Mouse (Mus musculus) lung, postnatal 0 days (tissue): ENCODE measurements around the gene Ablim1.

Source experiments
- CTCF ChIP-seq: IDR thresholded peaks from 2 replicates; pipeline ENCODE4 v1.5.1; 2016; ENCODE audit warnings: antibody characterized with exemption, mild to moderate bottlenecking
- EP300 ChIP-seq: IDR thresholded peaks from 2 replicates; pipeline ENCODE4 v1.6.1; 2016; ENCODE audit warnings: antibody characterized with exemption, mild to moderate bottlenecking, control low read depth

- TF ChIP-seq CTCF (no peak), EP300 (no peak)
Measured at GRCm38 (mm10) chr19:57049592-57050090, 265.1 kb downstream of the Ablim1 start.
